Mouse (Mus musculus): ENCODE data around the gene Gm9803.
"Not testable (repeated sequence)": the region's sequence is repeated elsewhere in the genome, so short reads cannot be mapped to it uniquely, and the experiment has no call there.

Gm9803 gene

DNA sequence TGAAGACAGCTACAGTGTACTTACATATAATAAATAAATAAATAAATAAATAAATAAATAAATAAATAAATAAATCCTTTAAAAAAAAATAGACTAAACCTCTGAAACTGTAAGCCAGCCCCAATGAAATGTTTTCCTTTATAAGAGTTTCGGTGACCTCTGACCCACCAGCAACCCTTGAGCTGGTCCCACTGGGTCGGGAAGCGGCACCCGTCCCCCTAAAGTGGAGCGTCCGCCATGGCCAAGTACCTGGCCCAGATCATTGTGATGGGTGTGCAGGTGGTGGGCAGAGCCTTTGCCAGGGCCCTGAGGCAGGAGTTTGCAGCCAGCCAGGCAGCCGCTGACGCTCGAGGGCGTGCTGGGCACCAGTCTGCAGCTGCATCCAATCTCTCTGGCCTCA is at the start of gene Gm9803:
Gm9803 (plus strand) TSS at position 154 of the 400 bp plus-strand sequence.
- not testable (repeated sequence) for DNase-seq (ENCODE audit: low spot score in 2 of 2)

DNA sequence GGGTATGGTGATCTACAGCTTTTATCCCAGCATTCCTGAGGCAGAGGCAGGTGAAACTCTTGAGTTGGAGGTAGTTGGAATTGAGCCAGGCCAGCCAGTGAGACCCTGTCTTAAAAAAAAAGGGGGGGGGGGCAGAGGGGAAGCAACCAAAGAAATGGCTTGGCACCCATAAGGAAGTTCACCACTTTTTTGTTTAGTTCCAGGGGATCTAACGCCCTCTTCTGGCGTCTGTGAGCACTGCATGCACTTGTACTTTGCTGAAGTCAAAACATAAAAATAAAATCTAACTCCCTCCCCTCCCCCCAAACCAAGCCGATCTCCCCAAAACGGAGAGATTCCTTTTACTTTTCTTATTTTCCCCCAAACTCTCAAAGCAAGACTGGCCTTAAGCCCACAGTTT is 48.5 kb upstream of the Gm9803 start:
- no peak for DNase-seq (ENCODE audit: low spot score in 2 of 2)

DNA sequence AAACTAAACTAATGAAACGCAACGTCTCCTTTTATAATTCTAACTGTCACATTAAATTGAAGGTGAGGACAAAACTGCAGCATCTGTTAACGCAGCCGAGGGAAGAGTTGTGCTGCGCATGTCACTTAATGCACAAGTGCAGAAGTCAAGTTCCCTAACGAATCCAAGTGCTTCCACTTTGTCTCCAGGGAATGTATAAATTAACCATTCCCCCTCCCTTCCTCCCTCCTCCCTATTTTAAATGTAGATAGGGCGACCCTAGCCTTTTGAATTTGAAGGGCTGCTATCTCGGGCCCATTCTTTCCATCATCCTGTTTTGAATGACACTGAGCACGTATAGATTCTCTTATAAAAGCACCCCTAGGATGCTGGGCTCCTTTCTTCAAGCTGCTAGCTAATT is 46.4 kb upstream of the Gm9803 start:
- no peak for DNase-seq (ENCODE audit: low spot score in 2 of 2)

DNA sequence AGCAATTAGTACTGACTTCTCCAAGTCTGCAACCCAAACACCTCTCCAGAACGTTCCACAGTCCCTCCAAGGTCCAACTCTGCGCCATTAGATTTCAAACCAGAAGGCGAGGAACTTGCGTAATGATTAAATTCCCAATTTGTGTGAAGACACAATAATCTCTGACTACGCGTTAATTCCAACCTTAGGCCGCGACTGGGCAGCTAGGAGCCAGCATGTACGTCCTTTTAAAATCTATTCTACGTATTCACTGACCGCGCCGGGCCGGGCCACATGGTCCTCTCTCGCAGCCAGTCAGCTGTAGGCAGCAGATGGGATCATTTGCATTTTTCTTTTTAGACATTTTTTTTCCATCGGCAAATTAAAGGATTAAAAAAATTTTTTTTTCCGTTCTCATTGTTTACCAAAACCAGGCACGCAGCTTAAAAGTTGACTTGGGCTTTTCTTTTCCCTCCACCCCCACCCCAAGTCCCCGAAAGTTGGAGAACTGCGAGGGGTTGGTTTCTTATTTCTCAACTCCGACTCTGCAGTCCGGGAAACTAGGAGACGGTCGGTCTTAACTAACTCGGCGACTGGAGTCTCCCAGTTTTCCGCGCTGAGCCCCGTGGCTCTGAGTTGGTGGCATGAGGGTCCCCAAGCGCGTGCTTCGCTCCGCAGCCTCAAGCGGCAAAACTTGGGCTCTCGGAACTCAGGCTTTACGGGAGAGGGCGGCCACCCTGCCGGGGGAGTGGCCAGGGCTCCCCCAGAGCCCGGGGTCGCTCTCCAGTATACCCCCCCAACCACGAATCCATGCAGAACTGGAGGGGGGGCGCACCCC is 45.8 kb upstream of the Gm9803 start:
- peak; percentile 33 to 45 for DNase-seq (ENCODE audit: low spot score in 2 of 2)

- DNase-seq (ENCODE audit: low spot score in 2 of 2) = peak; percentile 10 to 59
Observed at GRCm38 (mm10) chr10:43478751-43479435, 45.0 kb upstream of the Gm9803 start, which contains the start of gene Bend3. Gene Bend3 (plus strand): TSS chr10:43478831.

- peak; percentile 75 to 80 for DNase-seq (ENCODE audit: low spot score in 2 of 2)
Observed at GRCm38 (mm10) chr10:43479436-43480157, 44.3 kb upstream of the Gm9803 start.

GRCm38 (mm10) chr10:43480227-43480849 is 43.5 kb upstream of the Gm9803 start:
- no peak for DNase-seq (ENCODE audit: low spot score in 2 of 2)

DNA sequence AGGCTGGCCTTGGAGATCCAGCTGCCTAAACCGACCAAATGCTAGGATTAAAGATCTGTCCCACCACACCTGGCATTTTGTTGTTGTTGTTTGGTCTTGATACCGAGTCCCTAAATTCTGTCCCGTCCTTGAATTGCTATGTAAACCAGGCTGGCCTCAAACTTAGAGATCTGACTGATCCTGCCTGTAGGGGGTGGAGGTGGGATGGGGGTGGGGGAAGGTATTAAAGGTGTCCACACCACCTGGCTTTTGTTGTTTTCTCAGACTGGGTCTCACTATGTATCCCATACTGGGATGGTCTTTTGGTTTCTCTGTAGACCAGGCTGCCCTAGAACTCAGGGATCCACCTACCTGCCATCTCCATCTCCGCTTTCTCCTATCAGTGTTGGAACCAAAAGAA is 42.7 kb upstream of the Gm9803 start:
- no peak for DNase-seq (ENCODE audit: low spot score in 2 of 2)

DNA sequence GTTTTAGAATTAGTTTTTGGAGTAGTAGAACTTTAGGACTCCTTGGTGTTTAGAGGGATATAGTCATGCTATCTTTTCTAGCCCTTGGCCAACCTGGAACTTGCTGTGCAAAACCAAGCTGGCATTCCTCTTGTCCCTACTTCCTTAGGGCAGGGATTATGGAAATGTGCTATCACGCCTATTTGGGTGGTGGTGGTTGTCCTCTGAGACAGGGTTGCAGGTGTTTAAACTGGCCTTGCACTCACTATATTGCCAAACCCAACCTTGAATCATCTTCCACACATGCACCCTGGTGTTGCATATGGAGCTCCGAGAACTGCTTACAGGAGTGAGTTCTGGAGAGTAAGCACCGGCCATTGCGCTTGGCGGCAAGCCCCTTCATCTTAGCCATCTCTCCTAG is 41.9 kb upstream of the Gm9803 start:
- DNase-seq (ENCODE audit: low spot score in 2 of 2) = no peak

- DNase-seq (ENCODE audit: low spot score in 2 of 2) = no peak
Observed at GRCm38 (mm10) chr10:43483426-43483995, 40.4 kb upstream of the Gm9803 start.

DNA sequence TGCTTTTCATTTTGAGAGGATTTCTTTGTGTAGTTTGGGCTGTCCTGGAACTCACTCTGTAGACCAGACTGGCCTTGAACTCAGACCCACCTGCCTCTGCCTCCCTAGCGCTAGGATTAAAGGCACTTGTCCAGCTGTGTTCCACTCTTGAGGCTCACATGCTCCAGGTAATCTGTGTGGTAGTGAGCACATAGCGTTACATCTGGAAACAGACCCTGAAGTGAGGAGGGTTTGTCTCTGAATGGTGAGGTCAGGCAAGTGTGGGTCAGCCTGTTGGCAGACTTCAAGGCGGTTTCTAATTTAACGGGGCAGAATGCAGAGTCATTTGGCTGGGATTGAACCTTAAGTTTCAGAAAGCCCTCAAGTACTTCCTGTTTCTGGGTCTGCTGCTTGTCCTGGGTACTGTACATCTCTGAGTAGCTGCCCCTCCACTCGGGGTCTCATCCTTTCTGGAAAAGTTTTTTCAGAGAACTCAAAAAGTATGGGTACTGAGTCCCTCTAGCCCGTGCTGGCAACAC is 38.1 kb upstream of the Gm9803 start:
- no peak for DNase-seq (ENCODE audit: low spot score in 2 of 2)

DNA sequence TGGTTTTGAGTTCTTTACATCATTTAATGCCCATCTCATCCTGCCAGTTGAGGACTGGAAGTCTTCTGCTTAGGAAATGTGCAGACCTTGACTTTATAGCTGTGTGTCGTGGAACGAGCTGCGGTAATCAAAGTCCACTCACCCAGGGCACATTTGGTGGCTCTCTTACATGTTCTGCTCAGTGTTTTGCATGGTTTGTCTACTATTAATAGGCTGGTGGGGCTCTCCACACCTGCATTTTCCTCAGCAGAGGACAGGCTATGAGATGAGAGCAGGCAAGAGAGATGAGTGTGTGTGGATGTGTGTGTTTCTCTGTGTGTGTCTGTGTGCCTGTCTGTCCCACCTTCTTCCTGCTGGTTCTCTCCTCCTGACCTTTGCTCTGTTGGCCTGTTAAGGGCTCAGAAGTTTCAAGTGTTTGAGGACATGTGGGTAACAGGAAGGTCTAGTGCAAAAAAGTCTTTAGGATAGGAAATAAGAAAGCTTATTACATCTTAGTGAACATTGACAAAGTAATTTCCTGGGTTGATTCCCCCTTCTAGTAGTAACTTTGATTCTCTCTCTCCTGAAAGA is 36.4 kb upstream of the Gm9803 start:
- no peak for DNase-seq (ENCODE audit: low spot score in 2 of 2)

DNA sequence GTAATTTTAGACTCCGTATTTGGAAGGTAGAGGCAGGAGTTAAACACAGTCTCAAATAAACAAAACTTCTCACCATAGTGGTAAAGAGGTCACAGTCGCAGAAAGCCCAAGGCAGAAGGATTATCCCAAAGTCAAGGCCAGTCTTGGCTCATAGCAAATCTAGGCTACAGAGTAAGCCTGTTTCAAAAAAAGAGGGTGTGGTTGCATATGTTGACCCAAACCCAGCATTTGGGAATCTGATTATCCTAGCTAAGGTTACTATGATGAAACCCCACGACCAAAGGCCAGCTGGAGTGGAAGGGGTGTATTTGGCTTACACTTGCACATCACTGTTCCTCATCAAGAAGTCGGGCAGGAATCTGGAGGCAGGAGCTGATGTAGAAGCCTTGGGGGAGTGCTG is 35.6 kb upstream of the Gm9803 start:
- no peak for DNase-seq (ENCODE audit: low spot score in 2 of 2)

GRCm38 (mm10) chr10:43489139-43489538 is 34.7 kb upstream of the Gm9803 start:
- no peak for DNase-seq (ENCODE audit: low spot score in 2 of 2)

GRCm38 (mm10) chr10:43489550-43489949 is 34.3 kb upstream of the Gm9803 start:
- no peak for DNase-seq (ENCODE audit: low spot score in 2 of 2)

GRCm38 (mm10) chr10:43490034-43490433 is 33.9 kb upstream of the Gm9803 start:
- DNase-seq (ENCODE audit: low spot score in 2 of 2) = no peak

- DNase-seq (ENCODE audit: low spot score in 2 of 2) = no peak
Observed at GRCm38 (mm10) chr10:43490846-43491245, 33.0 kb upstream of the Gm9803 start.

DNA sequence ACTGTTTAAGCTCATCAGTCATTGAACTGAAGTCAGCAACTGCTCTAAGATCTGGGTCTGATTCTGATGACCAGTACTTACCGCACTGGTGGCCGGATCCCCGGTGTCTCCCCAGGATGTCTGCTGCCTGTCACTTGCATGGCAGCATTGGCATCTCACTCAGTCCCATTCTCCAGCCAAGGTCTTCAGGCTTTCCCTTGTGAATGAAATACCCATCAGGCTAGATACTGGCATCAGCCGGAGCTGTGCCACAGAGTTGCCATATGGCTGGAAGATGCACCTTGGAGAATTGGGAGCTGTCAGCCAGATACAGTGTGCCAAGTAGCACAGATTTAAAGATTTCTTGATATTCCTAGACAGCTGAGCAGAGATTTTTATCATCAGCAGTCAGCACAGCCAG is 21.3 kb upstream of the Gm9803 start:
- DNase-seq (ENCODE audit: low spot score in 2 of 2) = no peak

DNA sequence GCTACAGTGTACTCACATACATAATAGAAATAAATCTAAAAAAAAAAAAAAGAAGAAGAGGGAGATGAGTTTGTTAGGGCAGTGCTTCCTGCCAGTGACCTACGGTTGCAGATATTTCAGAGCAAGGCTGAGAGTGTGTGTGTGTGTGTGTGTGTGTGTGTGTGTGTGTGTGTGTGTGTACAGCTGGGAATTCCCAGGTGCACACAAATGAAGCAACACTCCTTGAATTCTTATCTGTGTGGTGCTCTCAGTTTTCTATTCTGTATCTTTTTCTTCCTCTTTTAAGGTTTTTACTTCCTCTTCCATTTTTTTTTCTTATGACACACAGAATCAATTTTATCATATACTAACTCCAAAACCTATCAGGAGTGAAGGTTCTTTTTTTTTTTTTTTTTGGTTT is 19.6 kb upstream of the Gm9803 start:
- DNase-seq (ENCODE audit: low spot score in 2 of 2) = no peak

DNA sequence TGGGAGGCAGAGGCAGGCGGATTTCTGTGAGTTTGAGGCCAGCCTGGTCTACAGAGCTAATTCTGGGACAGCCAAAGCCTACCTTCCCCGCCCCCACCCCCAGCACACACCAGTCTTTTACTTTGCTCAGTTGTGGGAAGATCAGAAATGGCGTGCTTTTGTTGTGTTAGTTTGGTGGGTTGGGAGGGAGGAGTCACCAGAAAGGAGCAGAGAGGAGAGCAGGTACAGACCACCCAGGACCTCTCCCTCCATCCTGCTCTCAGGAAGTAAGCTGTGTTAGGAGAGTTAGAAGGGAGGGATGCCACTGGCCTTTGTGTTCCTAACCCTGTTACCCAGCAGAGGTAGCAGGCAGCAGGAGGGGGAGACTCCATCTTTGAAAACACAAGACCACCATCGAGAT is 16.8 kb upstream of the Gm9803 start:
- DNase-seq (ENCODE audit: low spot score in 2 of 2) = no peak

GRCm38 (mm10) chr10:43509228-43509627 is 14.7 kb upstream of the Gm9803 start:
- DNase-seq (ENCODE audit: low spot score in 2 of 2) = no peak

Data from urinary bladder, adult 18-20 months (tissue).